Mouse (Mus musculus) testis, postnatal 14 days (tissue): ENCODE results near the gene Zranb3.

Experiments
- DNase-seq: peaks from one replicate; pipeline ENCODE4 v3.0.0; 2021; ENCODE audit warnings: low spot score

Gene Zranb3

DNA sequence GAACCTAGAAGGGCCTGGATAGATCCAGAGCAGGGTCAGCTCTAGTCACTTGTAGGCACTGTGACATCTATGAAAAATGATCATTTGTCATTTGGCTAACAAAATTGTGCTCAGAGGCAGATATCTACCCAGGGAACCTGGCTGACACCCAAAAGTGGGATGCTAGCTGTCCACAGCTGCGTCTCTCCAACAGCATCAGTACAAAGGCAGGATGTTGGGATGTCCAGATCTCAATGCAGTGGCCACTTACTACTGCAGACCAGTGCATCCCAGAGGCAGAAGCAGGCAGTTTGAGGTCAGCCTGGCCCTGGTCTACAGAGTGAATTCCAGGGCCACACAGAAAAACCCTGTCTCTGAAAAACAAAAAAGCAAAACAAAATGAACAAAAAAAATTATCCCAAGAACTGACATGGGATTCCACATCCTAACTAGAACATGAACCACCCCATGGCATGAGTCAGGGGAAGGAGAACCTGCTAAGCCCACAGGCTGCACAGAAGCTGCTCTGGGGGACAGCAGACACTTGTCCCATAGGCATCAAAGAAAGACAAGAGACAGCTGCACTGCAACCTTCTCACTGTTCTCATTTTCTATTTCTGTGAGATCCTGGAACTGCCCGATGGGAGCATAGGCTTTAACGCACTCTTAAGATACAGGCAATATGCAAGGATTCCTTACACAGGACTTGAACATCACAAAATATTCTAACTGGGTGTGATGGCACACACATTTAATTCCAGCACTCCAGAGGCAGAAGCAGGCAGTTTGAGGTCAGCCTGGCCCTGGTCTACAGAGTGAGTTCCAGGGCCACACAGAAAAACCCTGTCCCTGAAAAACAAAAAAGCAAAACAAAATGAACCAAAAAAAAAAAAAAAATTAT is 156.9 kb downstream of the Zranb3 start:
- DNase-seq = no peak

DNA sequence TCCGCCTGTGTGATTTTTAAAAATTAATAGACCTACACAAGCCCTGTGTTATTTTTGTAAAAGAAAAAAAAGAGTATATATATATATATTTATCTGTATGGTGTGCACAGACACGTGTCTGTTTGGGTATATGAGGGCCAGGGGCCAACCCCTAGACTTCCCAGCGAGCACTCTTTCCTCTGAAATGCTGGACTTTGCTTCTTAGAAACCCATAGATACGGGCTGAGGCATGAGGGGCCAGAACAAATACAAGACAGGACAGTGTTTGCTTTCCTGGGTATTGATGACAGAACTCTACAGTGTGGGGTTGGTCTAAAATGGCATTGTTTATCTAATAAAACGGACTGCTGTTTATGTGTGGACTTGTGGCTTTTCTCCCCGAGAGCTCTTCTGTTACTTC is 159.3 kb downstream of the Zranb3 start:
- no peak for DNase-seq

DNA sequence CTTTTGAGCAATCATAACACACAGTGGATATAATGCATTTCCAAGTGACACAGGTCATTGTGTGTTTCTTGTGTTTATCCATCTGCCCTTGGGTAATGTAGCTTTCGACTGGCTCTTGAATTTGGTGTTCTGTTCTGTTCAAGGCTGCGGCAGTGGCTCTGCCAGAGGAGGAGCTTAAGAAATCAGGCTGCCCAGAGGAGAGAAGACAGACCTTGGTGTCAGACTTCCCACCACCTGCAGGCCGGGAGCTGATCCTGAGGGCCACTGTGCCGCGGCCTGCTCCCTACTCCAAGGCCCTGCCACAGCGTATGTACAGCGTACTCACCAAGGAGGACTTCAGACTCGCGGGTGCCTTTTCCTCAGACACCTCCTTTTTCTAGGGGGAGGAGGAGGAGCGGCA is 160.6 kb downstream of the Zranb3 start:
- DNase-seq = no peak

DNA sequence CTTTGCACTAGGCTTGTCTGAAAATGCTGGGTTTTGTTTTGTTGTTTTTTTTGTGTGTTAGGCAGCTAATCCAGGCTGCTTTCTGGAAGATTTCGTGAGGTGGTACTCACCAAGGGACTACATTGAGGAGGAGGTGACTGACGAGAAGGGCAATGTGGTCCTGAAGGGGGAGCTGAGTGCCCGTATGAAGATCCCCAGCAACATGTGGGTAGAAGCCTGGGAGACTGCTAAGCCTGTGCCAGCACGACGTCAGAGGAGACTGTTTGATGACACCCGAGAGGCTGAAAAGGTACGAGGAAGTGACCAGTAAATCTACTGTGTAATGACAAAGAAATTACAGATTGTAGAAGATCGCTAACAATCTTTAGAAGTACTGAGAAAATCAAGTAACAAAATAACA is 165.6 kb downstream of the Zranb3 start:
- DNase-seq = no peak

DNA sequence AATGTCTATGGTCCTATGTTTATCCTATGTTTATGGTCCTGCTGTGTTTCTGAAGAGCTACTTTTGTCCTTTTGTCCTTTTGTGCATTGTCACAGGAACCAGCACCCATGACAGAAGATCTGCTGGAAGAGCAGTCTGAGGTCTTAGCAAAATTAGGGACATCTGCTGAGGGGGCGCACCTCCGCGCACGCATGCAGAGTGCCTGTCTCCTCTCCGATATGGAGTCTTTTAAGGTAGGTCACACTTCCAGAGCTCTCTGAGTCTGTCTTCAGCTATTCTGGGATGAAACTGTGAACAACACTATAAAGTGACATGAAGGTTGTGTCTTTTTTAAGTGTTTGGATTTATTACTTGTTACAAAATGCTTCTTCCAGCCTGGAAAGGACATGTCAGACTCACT is 168.5 kb downstream of the Zranb3 start:
- DNase-seq = no peak

DNA sequence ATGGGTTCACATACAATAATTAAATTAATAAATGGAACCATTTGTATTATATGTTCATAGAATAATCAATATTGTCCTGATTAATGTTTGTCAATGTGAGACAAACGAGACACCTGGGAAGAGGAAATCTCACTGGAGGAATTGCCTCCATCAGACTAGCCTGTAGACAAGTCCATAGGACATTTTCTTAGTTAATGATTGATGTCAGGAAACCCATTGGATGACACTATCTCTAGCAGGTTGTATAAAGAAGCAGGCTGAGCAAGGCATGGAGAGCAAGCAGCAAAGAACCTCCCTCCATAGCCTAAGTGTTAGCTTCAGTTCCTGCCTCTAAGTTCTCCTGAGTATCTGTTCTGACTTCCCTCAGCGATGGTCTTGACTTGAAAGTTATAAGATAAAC is 169.4 kb downstream of the Zranb3 start:
- DNase-seq = no peak

DNA sequence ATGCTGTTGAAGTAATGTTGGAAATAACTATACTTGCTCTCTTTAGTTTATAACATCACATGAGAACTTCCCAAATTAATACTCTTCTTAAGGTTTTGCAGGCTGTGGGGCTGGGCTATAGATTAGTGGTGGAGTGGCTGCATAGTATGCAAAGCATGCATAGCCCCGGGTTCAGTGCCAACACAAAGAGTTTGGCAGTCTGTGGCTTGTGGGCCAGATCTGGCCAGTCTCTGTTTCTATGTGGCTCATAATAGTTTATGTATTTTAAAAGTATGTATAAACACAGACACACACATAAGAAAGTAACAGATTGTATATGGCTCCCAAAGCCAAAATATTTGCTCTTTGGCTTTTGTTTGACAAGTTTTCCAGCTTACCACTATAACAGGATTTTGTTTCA is 187.0 kb downstream of the Zranb3 start:
- no peak for DNase-seq

DNA sequence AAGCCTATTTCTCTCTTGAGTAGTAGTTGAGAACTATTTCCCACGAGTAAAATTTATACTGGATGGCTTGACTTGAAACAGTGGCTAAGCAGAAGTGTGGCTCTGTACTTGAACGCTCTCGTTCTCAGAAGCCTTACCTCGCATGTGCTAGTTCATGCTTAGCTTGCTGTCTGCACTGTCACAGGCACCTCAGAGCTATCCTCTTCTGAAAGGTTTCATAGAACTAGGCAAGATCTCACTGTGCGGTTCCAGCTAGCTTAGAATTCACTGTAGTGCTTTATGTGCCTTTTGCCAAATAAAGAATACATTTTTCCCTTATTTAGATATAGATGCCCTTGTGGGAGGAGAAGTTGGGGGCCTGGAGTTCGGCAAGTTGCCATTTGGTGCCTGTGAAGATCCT is 187.5 kb downstream of the Zranb3 start:
- DNase-seq = no peak

DNA sequence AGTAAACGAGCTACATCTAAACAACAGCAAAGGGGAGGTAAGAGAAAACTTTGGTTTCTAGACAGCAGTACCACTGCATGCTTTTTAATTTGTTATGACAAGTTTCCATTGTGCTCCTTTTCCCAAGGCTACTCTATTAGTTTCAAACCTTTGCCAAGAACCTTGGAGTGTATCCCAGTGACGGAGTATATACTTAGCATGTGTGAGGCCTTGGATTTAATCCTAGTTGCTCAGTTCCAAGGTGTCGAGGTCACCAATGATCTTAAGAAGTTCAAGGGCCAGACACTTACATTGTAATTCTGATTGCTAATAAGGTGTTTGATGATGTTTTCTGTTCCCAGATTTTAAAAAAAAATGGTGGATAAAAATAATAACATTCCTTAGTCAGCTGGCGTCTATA is 189.7 kb downstream of the Zranb3 start:
- no peak for DNase-seq

DNA sequence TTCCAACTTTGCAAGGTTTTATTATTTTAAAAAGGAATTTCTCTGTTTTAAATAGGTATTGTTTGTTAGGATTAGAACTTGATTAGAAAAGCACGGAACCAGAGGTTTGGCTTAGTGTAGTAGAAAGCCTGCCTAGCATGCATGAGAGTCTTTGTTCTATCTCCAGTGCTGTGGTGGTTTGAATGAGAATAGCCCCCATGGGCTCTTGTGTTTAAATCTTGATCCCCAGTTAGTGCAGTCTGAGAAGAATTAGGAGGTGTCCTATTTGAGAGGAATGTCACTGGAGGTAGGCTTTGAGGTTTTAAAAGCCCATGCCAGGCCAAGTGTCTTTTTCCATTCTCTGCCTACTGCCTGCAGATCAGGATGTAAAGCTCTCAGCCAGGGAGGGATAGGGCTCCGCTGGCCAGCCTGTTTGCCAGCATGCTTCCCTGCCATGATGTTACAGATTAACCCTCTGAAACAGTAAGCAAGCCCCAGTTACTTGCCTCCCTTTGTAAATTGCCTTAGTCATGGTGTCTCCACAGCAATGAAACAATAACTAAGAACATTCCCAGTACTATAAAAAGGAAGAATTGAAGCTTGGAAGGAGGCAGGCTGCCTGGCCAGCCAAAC is 198.0 kb downstream of the Zranb3 start:
- DNase-seq = no peak
